In the genomic region with DNA sequence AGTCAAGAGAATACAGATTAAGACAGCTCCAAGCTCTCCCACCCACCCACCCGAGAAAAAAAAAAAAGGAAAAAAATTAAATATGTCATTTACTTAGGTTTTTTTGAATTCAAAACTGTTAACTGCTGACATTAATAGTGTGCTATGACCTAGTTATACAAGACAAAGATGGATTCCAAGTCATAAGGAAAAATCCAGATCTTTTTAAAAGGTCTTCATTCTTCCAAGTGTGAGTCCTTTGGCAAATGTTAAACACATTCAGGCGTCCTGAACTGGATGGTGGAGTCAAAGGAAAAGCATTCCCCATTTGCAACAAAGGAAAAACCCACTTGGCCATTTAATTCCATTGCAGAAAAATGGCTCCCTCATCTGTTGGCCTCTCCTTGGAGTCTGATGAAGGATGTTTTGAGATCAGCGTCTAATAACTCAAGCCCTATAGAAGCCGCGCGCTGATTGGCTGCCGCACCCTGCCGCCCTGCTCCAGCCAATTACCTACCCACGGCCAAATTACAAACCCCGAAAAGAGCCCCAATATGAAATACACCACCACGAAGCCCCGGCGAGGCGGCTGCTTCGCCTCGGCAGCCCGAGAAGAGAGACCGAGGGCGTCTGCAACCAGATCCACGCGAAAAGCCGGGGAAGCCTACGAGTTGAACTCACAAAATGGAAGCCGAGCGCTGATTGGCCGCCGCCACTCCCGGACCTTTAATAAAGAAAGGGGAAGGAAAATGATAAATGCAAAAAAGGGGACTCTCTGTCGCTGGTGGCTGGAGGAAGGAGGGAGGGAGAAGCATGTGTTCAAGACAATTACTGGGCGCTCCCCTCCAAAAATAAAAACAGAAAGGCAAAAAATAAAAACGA, we compare ENCODE assay signal across 8 mouse cellular contexts. TPM values are rescaled to one million over a fixed set of nuclear protein-coding genes. Genes with fewer than 3 reads are reported as not detected.
DNase-seq lines count a peak whose midpoint lies in the region; ATAC-seq and TF ChIP-seq lines count a peak whose summit lies in the region.

No protein-coding gene starts in this region.

- peaks cover 50% of the 10 kb centered on the region for H3K4me1 ChIP-seq in embryonic facial prominence, embryonic 13.5 days
- H3K4me1 ChIP-seq in heart, adult 2 months (ENCODE audit: control insufficient read depth, insufficient read depth, low read length): peaks cover 14% of the 10 kb centered on the region
- H3K4me1 ChIP-seq in kidney, adult 2 months (ENCODE audit: control insufficient read depth, insufficient read depth, low read length): peaks cover 20% of the 10 kb centered on the region
- peaks cover 43% of the 10 kb centered on the region for H3K4me1 ChIP-seq in limb, embryonic 11.5 days (ENCODE audit: control insufficient read depth, insufficient read depth, low read length)
- peaks cover 50% of the 10 kb centered on the region for H3K4me1 ChIP-seq in midbrain, embryonic 13.5 days (replicated peaks)
- H3K4me1 ChIP-seq in small intestine, adult 2 months (ENCODE audit: control insufficient read depth, insufficient read depth, insufficient read length, low read length): peaks cover 11% of the 10 kb centered on the region

- H3K9ac ChIP-seq in embryonic facial prominence, embryonic 13.5 days: peak overlapping the region; percentile 100
- H3K9ac ChIP-seq in heart, adult 2 months (ENCODE audit: low read depth, low read length): peak overlapping the region; percentile 76
- H3K9ac ChIP-seq in limb, embryonic 11.5 days (ENCODE audit: low read length): peak overlapping the region; percentile 100
- H3K9ac ChIP-seq in midbrain, embryonic 13.5 days (replicated peaks): peak overlapping the region; percentile 100

- peak; percentile 99; the same call in 1 of the 2 replicates for TF ChIP-seq POLR2A in heart, adult 2 months (IDR thresholded peaks at IDR 0.05; ENCODE audit: insufficient read depth, low read depth, low read length)
- TF ChIP-seq POLR2A in kidney, adult 2 months (IDR thresholded peaks at IDR 0.05; ENCODE audit: low read depth, low read length): peak; percentile 48
- TF ChIP-seq POLR2A in small intestine, adult 2 months (IDR thresholded peaks at IDR 0.05; ENCODE audit: low read depth, low read length): peak; percentile 98

- H3K4me2 ChIP-seq in embryonic facial prominence, embryonic 13.5 days: peak overlapping the region; percentile 99
- H3K4me2 ChIP-seq in limb, embryonic 11.5 days (ENCODE audit: low read depth, severe bottlenecking): peak overlapping the region; percentile 100
- H3K4me2 ChIP-seq in midbrain, embryonic 13.5 days (replicated peaks): peak overlapping the region; percentile 100

- H3K36me3 ChIP-seq in embryonic facial prominence, embryonic 13.5 days: peaks cover 7% of the 10 kb centered on the region
- H3K36me3 ChIP-seq in heart, adult 2 months (ENCODE audit: control insufficient read depth, insufficient read depth, low read length): peaks cover 10% of the 10 kb centered on the region
- H3K36me3 ChIP-seq in kidney, adult 2 months (ENCODE audit: control insufficient read depth, insufficient read depth, low read length): no peaks in the 10 kb centered on the region; the same call in 1 of the 2 replicates
- peaks cover 3% of the 10 kb centered on the region; the same call in 1 of the 2 replicates for H3K36me3 ChIP-seq in limb, embryonic 11.5 days (ENCODE audit: control insufficient read depth, insufficient read depth, low read length)
- H3K36me3 ChIP-seq in midbrain, embryonic 13.5 days: peaks cover 6% of the 10 kb centered on the region
- H3K36me3 ChIP-seq in small intestine, adult 2 months (ENCODE audit: control insufficient read depth, insufficient read depth, low read length): peaks cover 9% of the 10 kb centered on the region

- peak overlapping the region; percentile 100 for H3K27ac ChIP-seq in embryonic facial prominence, embryonic 13.5 days
- H3K27ac ChIP-seq in heart, adult 2 months: peak overlapping the region; percentile 100
- H3K27ac ChIP-seq in kidney, adult 2 months (ENCODE audit: insufficient read depth, low read depth, low read length): peak overlapping the region; percentile 96
- peak overlapping the region; percentile 100 for H3K27ac ChIP-seq in limb, embryonic 11.5 days (replicated peaks; ENCODE audit: low read depth, low read length)
- H3K27ac ChIP-seq in midbrain, embryonic 13.5 days: peak overlapping the region; percentile 100
- peak overlapping the region; percentile 97 for H3K27ac ChIP-seq in small intestine, adult 2 months (ENCODE audit: insufficient read depth, low read depth, low read length)

- no peaks in the 10 kb centered on the region for H3K9me3 ChIP-seq in embryonic facial prominence, embryonic 13.5 days
- no peaks in the 10 kb centered on the region for H3K9me3 ChIP-seq in limb, embryonic 11.5 days (ENCODE audit: control insufficient read depth, low read length)
- no peaks in the 10 kb centered on the region for H3K9me3 ChIP-seq in midbrain, embryonic 13.5 days

- no peaks in the 10 kb centered on the region for H3K27me3 ChIP-seq in embryonic facial prominence, embryonic 13.5 days
- H3K27me3 ChIP-seq in heart, adult 2 months (ENCODE audit: control insufficient read depth, insufficient read depth, low read length): no peaks in the 10 kb centered on the region
- no peaks in the 10 kb centered on the region for H3K27me3 ChIP-seq in kidney, adult 2 months (replicated peaks; ENCODE audit: control insufficient read depth, insufficient read depth, low read length)
- no peaks in the 10 kb centered on the region for H3K27me3 ChIP-seq in limb, embryonic 11.5 days (ENCODE audit: control insufficient read depth, insufficient read depth, low read length)
- no peaks in the 10 kb centered on the region for H3K27me3 ChIP-seq in midbrain, embryonic 13.5 days
- no peaks in the 10 kb centered on the region for H3K27me3 ChIP-seq in small intestine, adult 2 months (ENCODE audit: control insufficient read depth, insufficient read depth, low read length)

- peak; percentile 10; the same call in 1 of the 2 replicates for TF ChIP-seq CTCF in heart, adult 2 months (IDR thresholded peaks at IDR 0.05)
- TF ChIP-seq CTCF in kidney, adult 2 months (conservative IDR thresholded peaks at IDR 0.05; ENCODE audit: insufficient read depth, insufficient read length, low read depth, low read length): no peak
- TF ChIP-seq CTCF in small intestine, adult 2 months (IDR thresholded peaks at IDR 0.05; ENCODE audit: extremely low read depth, insufficient read length, insufficient replicate concordance, low read depth, low read length): no peak

- DNase-seq in 416B (ENCODE audit: low read depth): peak; percentile 97
- peak; percentile 78 to 84 for DNase-seq in adrenal gland, postnatal 4 days (ENCODE audit: low spot score in 2 of 2)
- DNase-seq in heart, adult 2 months: peak; percentile 94 to 96
- DNase-seq in kidney, adult 2 months: peak; percentile 97
- DNase-seq in limb, embryonic 11.5 days (ENCODE audit: low spot score): peak; percentile 93

- H3K4me3 ChIP-seq in embryonic facial prominence, embryonic 13.5 days: peak overlapping the region; percentile 94
- H3K4me3 ChIP-seq in heart, adult 2 months: peak overlapping the region; percentile 61
- peak overlapping the region; percentile 57 for H3K4me3 ChIP-seq in kidney, adult 2 months (ENCODE audit: insufficient read depth, low read depth, low read length)
- H3K4me3 ChIP-seq in limb, embryonic 11.5 days (ENCODE audit: low read depth, low read length): peak overlapping the region; percentile 95
- peak overlapping the region; percentile 96 for H3K4me3 ChIP-seq in midbrain, embryonic 13.5 days (replicated peaks)
- peak overlapping the region; percentile 88 for H3K4me3 ChIP-seq in small intestine, adult 2 months (ENCODE audit: low read depth, low read length)

- ATAC-seq in embryonic facial prominence, embryonic 13.5 days (ENCODE audit: insufficient number of reproducible peaks, insufficient read depth, low FRiP score, low TSS enrichment, low read depth): peak; percentile 72
- peak; percentile 67; the same call in 1 of the 2 replicates for ATAC-seq in limb, embryonic 11.5 days (ENCODE audit: insufficient number of reproducible peaks, low FRiP score, low TSS enrichment, low read depth)
- peak; percentile 59 for ATAC-seq in midbrain, embryonic 13.5 days

- TF ChIP-seq EP300 in heart, adult 2 months (IDR thresholded peaks at IDR 0.05; ENCODE audit: insufficient read depth, low read depth, low read length): peak; percentile 67; the same call in 1 of the 2 replicates

- WGBS in embryonic facial prominence, embryonic 13.5 days: under 1% methylated on average over 31 of the region's 31 CpGs
- under 1% methylated on average over 31 of the region's 31 CpGs for WGBS in heart, adult 2 months
- under 1% methylated on average over 31 of the region's 31 CpGs for WGBS in kidney, adult 2 months
- 0% methylated on average over 31 of the region's 31 CpGs for WGBS in limb, embryonic 11.5 days
- under 1% methylated on average over 31 of the region's 31 CpGs for WGBS in midbrain, embryonic 13.5 days
- WGBS in small intestine, adult 2 months: under 1% methylated on average over 31 of the region's 31 CpGs

- intact Hi-C loops in heart, adult 2 months (cut with DNase I): no loop called here

- H3K79me2 ChIP-seq in heart, adult 2 months (replicated peaks; ENCODE audit: control insufficient read depth, insufficient read depth, low read length): peaks cover 6% of the 10 kb centered on the region; the same call in 1 of the 2 replicates

RNA-seq across cellular contexts. Expression of gene Setd1b, which starts 1.1 kb away (rescaled TPM):
- 10 to 100 TPM; 36.8 to 37.2 TPM for total RNA-seq in adrenal gland, postnatal 4 days (2021)
- 12.3 and 13.0 TPM in 2 replicates for polyA plus RNA-seq in embryonic facial prominence, embryonic 13.5 days (2015; fragmentation: Nextera tagmentation; extraction: Ambion mirVana)
- 10 to 100 TPM; 12.9 to 19.4 TPM for total RNA-seq in heart, adult 2 months (2021)
- 6.4 and 7.4 TPM in 2 replicates for polyA plus RNA-seq in heart, adult 2 months (2012; rRNA removed)
- polyA plus RNA-seq in kidney, adult 2 months (2012; rRNA removed): 6.7 and 8.8 TPM in 2 replicates
- polyA plus RNA-seq in limb, embryonic 11.5 days (2014; fragmentation: Nextera tagmentation; extraction: Ambion mirVana): 12.0 and 14.0 TPM in 2 replicates
- polyA plus RNA-seq in midbrain, embryonic 13.5 days (2015; fragmentation: Nextera tagmentation; extraction: Ambion mirVana): 13.3 and 14.1 TPM in 2 replicates
- 10.7 and 18.5 TPM in 2 replicates for polyA plus RNA-seq in small intestine, adult 2 months (2012; rRNA removed)

RNA-seq across cellular contexts. Expression of gene Rhof, which starts 8.4 kb away (rescaled TPM):
- 1 to 10 TPM; 1.8 TPM for total RNA-seq in adrenal gland, postnatal 4 days (2021)
- 5.6 and 6.6 TPM in 2 replicates for polyA plus RNA-seq in embryonic facial prominence, embryonic 13.5 days (2015; fragmentation: Nextera tagmentation; extraction: Ambion mirVana)
- under 1 TPM; 0.64 to 0.70 TPM for total RNA-seq in heart, adult 2 months (2021)
- 1.6 and 2.3 TPM in 2 replicates for polyA plus RNA-seq in heart, adult 2 months (2012; rRNA removed)
- 12.1 and 13.4 TPM in 2 replicates for polyA plus RNA-seq in kidney, adult 2 months (2012; rRNA removed)
- polyA plus RNA-seq in limb, embryonic 11.5 days (2014; fragmentation: Nextera tagmentation; extraction: Ambion mirVana): 2.9 and 3.6 TPM in 2 replicates
- polyA plus RNA-seq in midbrain, embryonic 13.5 days (2015; fragmentation: Nextera tagmentation; extraction: Ambion mirVana): 2.6 and 3.3 TPM in 2 replicates
- 28.0 and 91.6 TPM in 2 replicates for polyA plus RNA-seq in small intestine, adult 2 months (2012; rRNA removed)

RNA-seq across cellular contexts. Expression of gene Psmd9, which starts 28.3 kb away (rescaled TPM):
- total RNA-seq in adrenal gland, postnatal 4 days (2021): 10 to 100 TPM; 36.0 to 36.5 TPM
- 95.3 and 107 TPM in 2 replicates for polyA plus RNA-seq in embryonic facial prominence, embryonic 13.5 days (2015; fragmentation: Nextera tagmentation; extraction: Ambion mirVana)
- total RNA-seq in heart, adult 2 months (2021): 10 to 100 TPM; 13.3 to 14.8 TPM
- polyA plus RNA-seq in heart, adult 2 months (2012; rRNA removed): 16.4 and 20.4 TPM in 2 replicates
- polyA plus RNA-seq in kidney, adult 2 months (2012; rRNA removed): 34.2 and 35.1 TPM in 2 replicates
- 82.6 and 85.8 TPM in 2 replicates for polyA plus RNA-seq in limb, embryonic 11.5 days (2014; fragmentation: Nextera tagmentation; extraction: Ambion mirVana)
- polyA plus RNA-seq in midbrain, embryonic 13.5 days (2015; fragmentation: Nextera tagmentation; extraction: Ambion mirVana): 72.2 and 74.0 TPM in 2 replicates
- polyA plus RNA-seq in small intestine, adult 2 months (2012; rRNA removed): 12.5 and 21.9 TPM in 2 replicates

RNA-seq across cellular contexts. Expression of gene Hpd, which starts 41.6 kb away (rescaled TPM):
- 10 to 100 TPM in 1 of 2 experiments, 1 to 10 TPM in 1; 2.2 to 48.2 TPM for total RNA-seq in adrenal gland, postnatal 4 days (2021)
- polyA plus RNA-seq in embryonic facial prominence, embryonic 13.5 days (2015; fragmentation: Nextera tagmentation; extraction: Ambion mirVana): 0.65 TPM in 1 of 2 replicates, not detected in the other
- not detected for total RNA-seq in heart, adult 2 months (2021)
- polyA plus RNA-seq in heart, adult 2 months (2012; rRNA removed): 0.61 and 0.97 TPM in 2 replicates
- 418 and 439 TPM in 2 replicates for polyA plus RNA-seq in kidney, adult 2 months (2012; rRNA removed)
- not detected in 2 replicates for polyA plus RNA-seq in limb, embryonic 11.5 days (2014; fragmentation: Nextera tagmentation; extraction: Ambion mirVana)
- polyA plus RNA-seq in midbrain, embryonic 13.5 days (2015; fragmentation: Nextera tagmentation; extraction: Ambion mirVana): not detected in 2 replicates
- polyA plus RNA-seq in small intestine, adult 2 months (2012; rRNA removed): 5.5 and 19.6 TPM in 2 replicates

Comparison
In these comparisons a context has a peak if more than half of its experiments do, and no peak if none do; other contexts are left out.
1. Peak in every context shown above with its lines: DNase-seq, ATAC-seq, H3K4me3 ChIP-seq and H3K27ac ChIP-seq.
2. POLR2A ChIP-seq: peak in every context shown above with its lines; median percentile 99 in heart, adult 2 months; 98 in small intestine, adult 2 months; 48 in kidney, adult 2 months.